Mouse (Mus musculus): ENCODE measurements around the gene Oas1c. TPM values are rescaled to one million over a fixed set of nuclear protein-coding genes. Genes with fewer than 3 reads are reported as not detected.
"Not testable (repeated sequence)": the region's sequence is repeated elsewhere in the genome, so short reads cannot be mapped to it uniquely, and the experiment has no call there.

The Oas1c gene
- polyA plus RNA-seq, 1 experiment from 2014 or later, result 0.26 TPM

- no peaks in the 10 kb centered on the region for H3K36me3 ChIP-seq (ENCODE audit: poor library complexity, severe bottlenecking)
- no peak overlapping the region for H3K4me3 ChIP-seq
- no peaks in the 10 kb centered on the region for H3K9me3 ChIP-seq (replicated peaks)
- no peak overlapping the region; the same call in 1 of the 2 replicates for H3K9ac ChIP-seq
- no peak for ATAC-seq
- H3K27me3 ChIP-seq, result no peaks in the 10 kb centered on the region
- 86% methylated on average over 6 of the region's 6 CpGs for WGBS
- no peak overlapping the region for H3K27ac ChIP-seq
- H3K4me1 ChIP-seq, result peaks cover 4% of the 10 kb centered on the region
- peak overlapping the region; percentile 58; the same call in 1 of the 2 replicates for H3K4me2 ChIP-seq
Observed at GRCm38 (mm10) chr5:120813023-120813422, 709 bp upstream of the Oas1c start.

GRCm38 (mm10) chr5:120809171-120809570, 3.1 kb downstream of the Oas1c start:
- H3K4me2 ChIP-seq, result no peak overlapping the region
- no peak overlapping the region for H3K4me3 ChIP-seq
- H3K4me1 ChIP-seq, result peaks cover 4% of the 10 kb centered on the region
- no peak for ATAC-seq
- WGBS, result 31% methylated on average over 6 of the region's 6 CpGs
- no peak overlapping the region for H3K9ac ChIP-seq
- no peaks in the 10 kb centered on the region for H3K36me3 ChIP-seq (ENCODE audit: poor library complexity, severe bottlenecking)
- H3K9me3 ChIP-seq (replicated peaks), result no peaks in the 10 kb centered on the region
- H3K27me3 ChIP-seq, result no peaks in the 10 kb centered on the region
- no peak overlapping the region for H3K27ac ChIP-seq

GRCm38 (mm10) chr5:120806458-120806857, 5.9 kb downstream of the Oas1c start:
- 78% methylated on average over 1 of the region's 1 CpGs for WGBS
- no peaks in the 10 kb centered on the region for H3K36me3 ChIP-seq (ENCODE audit: poor library complexity, severe bottlenecking)
- H3K27me3 ChIP-seq, result no peaks in the 10 kb centered on the region
- H3K4me3 ChIP-seq, result no peak overlapping the region
- H3K27ac ChIP-seq, result no peak overlapping the region
- H3K9me3 ChIP-seq (replicated peaks), result no peaks in the 10 kb centered on the region
- H3K4me1 ChIP-seq, result no peaks in the 10 kb centered on the region
- no peak overlapping the region for H3K9ac ChIP-seq
- H3K4me2 ChIP-seq, result no peak overlapping the region
- no peak for ATAC-seq

- ATAC-seq, result no peak
- WGBS, result 75% methylated on average over 2 of the region's 2 CpGs
Observed at GRCm38 (mm10) chr5:120803596-120803995, 8.7 kb downstream of the Oas1c start.

GRCm38 (mm10) chr5:120798943-120799342, 13.4 kb downstream of the Oas1c start:
- H3K4me3 ChIP-seq; H3K9ac ChIP-seq; H3K27me3 ChIP-seq; H3K4me1 ChIP-seq; H3K36me3 ChIP-seq (ENCODE audit: poor library complexity, severe bottlenecking); H3K27ac ChIP-seq; ATAC-seq; H3K9me3 ChIP-seq (replicated peaks); H3K4me2 ChIP-seq: not testable (repeated sequence)
- 63% methylated on average over 2 of the region's 2 CpGs for WGBS

More at GRCm38 (mm10) chr5:120803596-120803995, 8.7 kb downstream of the Oas1c start:
- H3K9ac ChIP-seq, result no peak overlapping the region
- H3K27me3 ChIP-seq, result no peaks in the 10 kb centered on the region
- no peaks in the 10 kb centered on the region for H3K36me3 ChIP-seq (ENCODE audit: poor library complexity, severe bottlenecking)
- no peak overlapping the region for H3K27ac ChIP-seq
- no peaks in the 10 kb centered on the region for H3K4me1 ChIP-seq
- H3K4me3 ChIP-seq, result no peak overlapping the region
- H3K9me3 ChIP-seq (replicated peaks), result no peaks in the 10 kb centered on the region
- H3K4me2 ChIP-seq, result no peak overlapping the region

GRCm38 (mm10) chr5:120798147-120798546, 14.2 kb downstream of the Oas1c start:
- 82% methylated on average over 5 of the region's 5 CpGs for WGBS
- not testable (repeated sequence) for H3K27me3 ChIP-seq; H3K9ac ChIP-seq; H3K4me1 ChIP-seq; H3K4me2 ChIP-seq; H3K27ac ChIP-seq; H3K4me3 ChIP-seq; ATAC-seq; H3K36me3 ChIP-seq (ENCODE audit: poor library complexity, severe bottlenecking); H3K9me3 ChIP-seq (replicated peaks)

GRCm38 (mm10) chr5:120795480-120796034, 16.8 kb downstream of the Oas1c start, which contains the start of gene Oas1e:
Gene Oas1e, minus strand, starts transcription at chr5:120795530.
- 58% methylated on average over 9 of the region's 9 CpGs for WGBS
- H3K27me3 ChIP-seq; H3K4me3 ChIP-seq; H3K36me3 ChIP-seq (ENCODE audit: poor library complexity, severe bottlenecking); ATAC-seq; H3K27ac ChIP-seq; H3K9me3 ChIP-seq (replicated peaks); H3K4me1 ChIP-seq; H3K9ac ChIP-seq; H3K4me2 ChIP-seq: not testable (repeated sequence)

GRCm38 (mm10) chr5:120793043-120793442, 19.3 kb downstream of the Oas1c start:
- Histone ChIP-seq H3K9me3 (replicated peaks) (no peaks in the 10 kb centered on the region), H3K4me3 (no peak overlapping the region), H3K27me3 (no peaks in the 10 kb centered on the region), H3K27ac (no peak overlapping the region), H3K4me2 (no peak overlapping the region), H3K9ac (no peak overlapping the region), H3K36me3 (ENCODE audit: poor library complexity, severe bottlenecking) (no peaks in the 10 kb centered on the region), H3K4me1 (no peaks in the 10 kb centered on the region)
- ATAC-seq, result no peak
- WGBS, result 24% methylated on average over 2 of the region's 2 CpGs

- H3K27me3 ChIP-seq, result no peaks in the 10 kb centered on the region
- WGBS, result 68% methylated on average over 3 of the region's 3 CpGs
- ATAC-seq, result no peak
Observed at GRCm38 (mm10) chr5:120787042-120787441, 25.3 kb downstream of the Oas1c start.

GRCm38 (mm10) chr5:120782446-120782845, 29.9 kb downstream of the Oas1c start:
- Histone ChIP-seq H3K4me2 (no peak overlapping the region), H3K4me3 (no peak overlapping the region), H3K27me3 (no peaks in the 10 kb centered on the region), H3K27ac (no peak overlapping the region), H3K36me3 (ENCODE audit: poor library complexity, severe bottlenecking) (no peaks in the 10 kb centered on the region), H3K9me3 (replicated peaks) (no peaks in the 10 kb centered on the region), H3K4me1 (no peaks in the 10 kb centered on the region), H3K9ac (no peak overlapping the region)
- no peak for ATAC-seq
- 69% methylated on average over 2 of the region's 2 CpGs for WGBS

More at GRCm38 (mm10) chr5:120787042-120787441, 25.3 kb downstream of the Oas1c start:
- no peaks in the 10 kb centered on the region for H3K9me3 ChIP-seq (replicated peaks)
- H3K9ac ChIP-seq, result no peak overlapping the region
- H3K27ac ChIP-seq, result no peak overlapping the region
- no peak overlapping the region for H3K4me3 ChIP-seq
- no peaks in the 10 kb centered on the region for H3K4me1 ChIP-seq
- no peak overlapping the region for H3K4me2 ChIP-seq
- no peaks in the 10 kb centered on the region for H3K36me3 ChIP-seq (ENCODE audit: poor library complexity, severe bottlenecking)

GRCm38 (mm10) chr5:120781646-120782045, 30.7 kb downstream of the Oas1c start:
- H3K36me3 ChIP-seq (ENCODE audit: poor library complexity, severe bottlenecking), result no peaks in the 10 kb centered on the region
- no peaks in the 10 kb centered on the region for H3K4me1 ChIP-seq
- no peak overlapping the region for H3K4me2 ChIP-seq
- no peak for ATAC-seq
- H3K9me3 ChIP-seq (replicated peaks), result no peaks in the 10 kb centered on the region
- no peak overlapping the region for H3K27ac ChIP-seq
- H3K27me3 ChIP-seq, result no peaks in the 10 kb centered on the region
- 90% methylated on average over 1 of the region's 1 CpGs for WGBS
- H3K9ac ChIP-seq, result no peak overlapping the region
- H3K4me3 ChIP-seq, result no peak overlapping the region

- Histone ChIP-seq H3K4me1 (no peaks in the 10 kb centered on the region), H3K9ac (no peak overlapping the region), H3K4me3 (no peak overlapping the region), H3K9me3 (replicated peaks) (no peaks in the 10 kb centered on the region), H3K27me3 (no peaks in the 10 kb centered on the region), H3K36me3 (ENCODE audit: poor library complexity, severe bottlenecking) (no peaks in the 10 kb centered on the region), H3K27ac (no peak overlapping the region), H3K4me2 (no peak overlapping the region)
- WGBS, result 58% methylated on average over 3 of the region's 3 CpGs
- ATAC-seq, result no peak
Observed at GRCm38 (mm10) chr5:120779922-120780321, 32.4 kb downstream of the Oas1c start.

- WGBS, result 81% methylated on average over 2 of the region's 2 CpGs
- no peak overlapping the region for H3K4me3 ChIP-seq
Observed at GRCm38 (mm10) chr5:120778941-120779340, 33.4 kb downstream of the Oas1c start.

More at GRCm38 (mm10) chr5:120778941-120779340, 33.4 kb downstream of the Oas1c start:
- Histone ChIP-seq H3K4me2 (no peak overlapping the region), H3K27me3 (no peaks in the 10 kb centered on the region), H3K9ac (no peak overlapping the region), H3K27ac (no peak overlapping the region), H3K4me1 (no peaks in the 10 kb centered on the region), H3K9me3 (replicated peaks) (no peaks in the 10 kb centered on the region), H3K36me3 (ENCODE audit: poor library complexity, severe bottlenecking) (no peaks in the 10 kb centered on the region)
- ATAC-seq, result no peak
